Mouse (Mus musculus) hindbrain, embryonic 13.5 days (tissue): ENCODE measurements around the gene Zfp82. TPM values are rescaled to one million over a fixed set of nuclear protein-coding genes. Genes with fewer than 3 reads are reported as not detected.
A peak's percentile ranks its signal among the peaks of the same experiment; 100 is the strongest.

Experiments used
- ATAC-seq: fragments of 200-750 bp; cut with Nextera tagmentation; 2 replicates; pipeline ENCODE4 v1.8.0; 2017; ENCODE audit warnings: moderate TSS enrichment; ENCODE audit not compliant: low FRiP score
- H3K27ac ChIP-seq: fragments of 300-500 bp; sonication (generic); 2 replicates; pipeline ENCODE4 v1.5.1; 2015; ENCODE audit warnings: inconsistent platforms, mild to moderate bottlenecking, moderate library complexity
- H3K27me3 ChIP-seq: fragments of 300-500 bp; sonication (generic); 2 replicates; pipeline ENCODE4 v1.6.1; 2015; ENCODE audit warnings: mild to moderate bottlenecking, inconsistent platforms
- H3K36me3 ChIP-seq: fragments of 300-500 bp; sonication (generic); 2 replicates; pipeline ENCODE4 v1.6.1; 2015; ENCODE audit warnings: mild to moderate bottlenecking, inconsistent platforms
- H3K4me1 ChIP-seq: fragments of 300-500 bp; sonication (generic); replicated peaks from 2 replicates; pipeline ENCODE4 v1.6.1; 2015; ENCODE audit warnings: inconsistent platforms
- H3K4me2 ChIP-seq: fragments of 300-500 bp; sonication (generic); 2 replicates; pipeline ENCODE4 v1.6.1; 2015; ENCODE audit warnings: inconsistent platforms, mild to moderate bottlenecking, moderate library complexity
- H3K4me3 ChIP-seq: fragments of 300-500 bp; sonication (generic); 2 replicates; pipeline ENCODE4 v1.5.1; 2015; ENCODE audit warnings: mild to moderate bottlenecking, inconsistent platforms
- H3K9ac ChIP-seq: fragments of 300-500 bp; sonication (generic); 2 replicates; pipeline ENCODE4 v1.6.1; 2015; ENCODE audit warnings: mild to moderate bottlenecking, inconsistent platforms
- H3K9me3 ChIP-seq: fragments of 300-500 bp; sonication (generic); 2 replicates; pipeline ENCODE4 v1.6.1; 2016; ENCODE audit warnings: inconsistent platforms
- WGBS: fragments of 180-500 bp; shearing (Covaris S2); methylation state at CpG from one replicate; pipeline ENCODE4 v1.1.7; 2015; 5-methylcytosine and 5-hydroxymethylcytosine counted together
- polyA plus RNA-seq: library from polyadenylated mRNA; unstranded; fragments of >200 nt; fragmentation: Nextera tagmentation; extraction: Ambion mirVana; gene quantifications from 2 replicates; pipeline ENCODE4 v1.2.1, GENCODE M21; 2015

Gene Zfp82
- polyA plus RNA-seq, 1 experiment from 2014 or later, result 12.8 TPM

DNA sequence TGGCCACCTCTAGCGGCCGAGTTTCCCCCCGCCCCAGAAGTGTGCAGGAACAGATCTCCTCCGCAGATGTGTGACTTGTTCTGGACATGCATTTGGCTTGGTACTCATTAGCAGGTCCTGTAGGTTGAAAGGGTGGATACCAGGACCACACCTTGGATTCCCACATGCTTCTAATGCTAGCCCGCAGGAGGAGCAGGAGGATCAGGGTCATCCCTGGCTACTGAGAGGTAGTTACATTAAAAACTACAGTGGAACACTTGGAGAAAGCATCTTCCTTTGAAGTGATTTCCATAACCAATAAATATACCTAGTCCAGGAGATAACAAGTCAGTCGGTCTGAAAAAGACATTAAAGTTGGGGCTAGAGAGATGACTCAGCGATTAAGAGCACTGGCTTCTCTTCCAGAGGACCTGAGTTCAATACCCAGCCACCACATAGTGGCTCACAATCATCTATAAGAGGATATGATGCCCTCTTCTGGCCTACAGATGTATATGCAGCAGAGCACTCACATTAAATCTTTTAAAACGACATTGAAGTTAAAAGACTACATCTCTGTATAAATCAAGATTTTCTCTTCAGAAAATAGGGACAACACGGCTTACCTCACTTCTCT, 18.4 kb upstream of the Zfp82 start:
- peak; percentile 1; the same call in 1 of the 2 replicates for ATAC-seq
- H3K36me3 ChIP-seq, result peaks cover 9% of the 10 kb centered on the region
- peak overlapping the region; percentile 72 for H3K4me2 ChIP-seq
- peak overlapping the region; percentile 91 for H3K27ac ChIP-seq
- peak overlapping the region; percentile 75 for H3K9ac ChIP-seq
- H3K4me1 ChIP-seq, result peaks cover 36% of the 10 kb centered on the region
- WGBS, result 8% methylated on average over 9 of the region's 9 CpGs
- H3K27me3 ChIP-seq, result no peaks in the 10 kb centered on the region
- peak overlapping the region; percentile 65 for H3K4me3 ChIP-seq
- no peaks in the 10 kb centered on the region for H3K9me3 ChIP-seq

- Histone ChIP-seq H3K4me1 (peaks cover 33% of the 10 kb centered on the region), H3K4me2 (peak within 1 kb of the TSS; percentile 72), H3K36me3 (peaks cover 17% of the 10 kb centered on the region), H3K9me3 (no peaks in the 10 kb centered on the region), H3K9ac (peak within 1 kb of the TSS; percentile 75), H3K27ac (peak within 1 kb of the TSS; percentile 91), H3K27me3 (no peaks in the 10 kb centered on the region), H3K4me3 (peak within 1 kb of the TSS; percentile 65)
- peak; percentile 92 for ATAC-seq
- under 1% methylated on average over 40 of the region's 40 CpGs for WGBS
Measured at GRCm38 (mm10) chr7:30090092-30090969, 17.6 kb upstream of the Zfp82 start, which contains the start of the genes Gm26920 and Zfp566. Gm26920 (minus strand) TSS chr7:30090410. Zfp566 (minus strand) TSS chr7:30090527.

GRCm38 (mm10) chr7:30089405-30089804, 16.7 kb upstream of the Zfp82 start:
- ATAC-seq, result no peak
- WGBS, result 7% methylated on average over 6 of the region's 6 CpGs
- H3K4me3 ChIP-seq, result peak overlapping the region; percentile 65
- H3K27me3 ChIP-seq, result no peaks in the 10 kb centered on the region
- peak overlapping the region; percentile 75 for H3K9ac ChIP-seq
- H3K4me1 ChIP-seq, result peaks cover 33% of the 10 kb centered on the region
- H3K36me3 ChIP-seq, result peaks cover 26% of the 10 kb centered on the region
- no peak overlapping the region for H3K27ac ChIP-seq
- peak overlapping the region; percentile 72 for H3K4me2 ChIP-seq
- H3K9me3 ChIP-seq, result no peaks in the 10 kb centered on the region

DNA sequence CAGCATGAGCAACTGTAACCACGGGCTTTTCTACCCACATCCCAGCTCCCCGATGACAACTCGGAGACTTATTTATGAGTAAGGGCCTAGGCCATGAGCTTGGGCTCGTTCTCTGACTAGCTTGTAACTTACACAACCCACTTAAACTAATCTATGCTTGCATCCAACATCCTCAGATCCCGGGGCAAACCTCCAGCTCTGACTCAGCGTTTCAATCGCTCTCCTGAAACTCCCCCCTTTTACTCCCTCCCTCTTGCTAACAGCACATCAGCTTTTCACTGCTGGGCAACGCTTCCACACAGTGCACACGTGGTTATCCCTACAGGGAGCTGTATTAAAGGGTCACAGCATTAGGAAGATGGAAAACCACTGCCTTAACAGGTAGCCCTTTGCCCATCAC, 13.8 kb upstream of the Zfp82 start:
- Histone ChIP-seq H3K27ac (no peak overlapping the region), H3K9me3 (no peaks in the 10 kb centered on the region), H3K27me3 (no peaks in the 10 kb centered on the region), H3K4me3 (no peak overlapping the region), H3K4me1 (peaks cover 26% of the 10 kb centered on the region), H3K4me2 (no peak overlapping the region), H3K9ac (no peak overlapping the region), H3K36me3 (peaks cover 45% of the 10 kb centered on the region)
- WGBS, result 92% methylated on average over 9 of the region's 9 CpGs
- no peak for ATAC-seq

DNA sequence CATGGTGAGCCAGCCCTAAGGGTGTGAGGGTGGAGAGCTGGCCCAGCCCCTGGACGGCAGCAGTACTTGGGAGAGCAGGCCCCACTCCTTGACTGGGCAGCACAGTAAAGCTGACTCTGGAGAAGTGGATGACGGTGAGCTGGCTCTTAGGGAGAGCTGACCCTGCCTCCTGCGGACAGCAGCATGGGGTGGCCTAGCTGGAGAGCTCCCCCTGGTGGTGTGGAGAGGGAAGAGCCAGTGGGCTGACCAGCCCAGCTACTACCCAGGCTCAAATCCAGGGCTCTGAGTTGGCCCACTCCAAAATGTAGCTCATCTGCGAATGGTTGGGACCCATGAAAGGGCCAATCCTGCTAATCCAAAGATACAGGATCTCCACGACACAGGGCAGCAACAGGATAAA, 8.1 kb downstream of the Zfp82 start:
- H3K36me3 ChIP-seq, result peaks cover 82% of the 10 kb centered on the region
- H3K4me2 ChIP-seq, result no peak overlapping the region
- no peaks in the 10 kb centered on the region for H3K9me3 ChIP-seq
- H3K9ac ChIP-seq, result no peak overlapping the region
- H3K27me3 ChIP-seq, result no peaks in the 10 kb centered on the region
- H3K27ac ChIP-seq, result no peak overlapping the region
- 89% methylated on average over 5 of the region's 5 CpGs for WGBS
- no peaks in the 10 kb centered on the region for H3K4me1 ChIP-seq
- no peak overlapping the region for H3K4me3 ChIP-seq
- no peak for ATAC-seq

DNA sequence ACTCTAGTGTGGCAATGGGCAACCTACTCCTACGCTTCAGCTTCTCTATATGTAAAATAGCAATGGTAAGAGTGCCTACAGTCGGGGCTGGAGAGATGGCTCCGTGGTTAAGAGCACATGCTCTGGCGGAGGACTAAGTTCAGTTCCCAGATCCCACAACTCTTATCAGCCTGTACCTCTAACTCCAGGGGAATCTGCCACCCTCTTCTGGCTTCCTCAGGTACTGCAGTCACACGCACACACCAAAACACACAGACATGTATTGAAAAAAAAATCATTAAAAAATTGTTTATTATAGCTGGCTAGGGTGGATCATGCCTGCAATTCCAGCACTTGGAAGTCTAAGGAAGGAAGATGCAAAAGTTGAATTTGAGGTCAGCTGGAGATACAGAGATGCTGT, 10.2 kb downstream of the Zfp82 start:
- Histone ChIP-seq H3K9ac (no peak overlapping the region), H3K4me2 (no peak overlapping the region), H3K36me3 (peaks cover 89% of the 10 kb centered on the region), H3K9me3 (no peaks in the 10 kb centered on the region), H3K4me1 (no peaks in the 10 kb centered on the region), H3K27me3 (no peaks in the 10 kb centered on the region), H3K4me3 (no peak overlapping the region), H3K27ac (no peak overlapping the region)
- WGBS, result 89% methylated on average over 5 of the region's 5 CpGs
- no peak for ATAC-seq

DNA sequence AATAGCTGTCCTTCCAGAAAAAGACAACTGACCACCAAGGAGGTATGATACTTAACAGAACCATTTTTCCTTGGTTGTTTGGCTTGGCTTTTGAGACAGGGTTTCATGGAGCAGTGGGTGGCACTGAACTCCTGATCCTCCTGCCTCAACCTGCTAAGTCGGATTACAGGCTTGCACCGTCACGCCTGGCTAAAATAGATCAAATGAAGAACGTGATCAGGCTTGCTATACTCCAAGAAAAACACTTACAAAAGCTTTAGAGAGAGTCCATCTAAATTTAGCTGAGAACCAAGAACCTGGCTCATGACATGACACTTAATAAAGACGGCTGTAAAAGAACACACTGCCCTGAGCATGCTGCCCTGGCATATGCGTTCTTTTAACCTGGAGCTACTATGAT, 12.4 kb downstream of the Zfp82 start:
- ATAC-seq, result no peak
- H3K27ac ChIP-seq, result no peak overlapping the region
- H3K4me3 ChIP-seq, result no peak overlapping the region
- WGBS, result 87% methylated on average over 6 of the region's 6 CpGs
- H3K4me2 ChIP-seq, result no peak overlapping the region
- no peaks in the 10 kb centered on the region for H3K27me3 ChIP-seq
- H3K9ac ChIP-seq, result no peak overlapping the region
- H3K36me3 ChIP-seq, result peaks cover 94% of the 10 kb centered on the region
- no peaks in the 10 kb centered on the region for H3K9me3 ChIP-seq
- no peaks in the 10 kb centered on the region for H3K4me1 ChIP-seq

DNA sequence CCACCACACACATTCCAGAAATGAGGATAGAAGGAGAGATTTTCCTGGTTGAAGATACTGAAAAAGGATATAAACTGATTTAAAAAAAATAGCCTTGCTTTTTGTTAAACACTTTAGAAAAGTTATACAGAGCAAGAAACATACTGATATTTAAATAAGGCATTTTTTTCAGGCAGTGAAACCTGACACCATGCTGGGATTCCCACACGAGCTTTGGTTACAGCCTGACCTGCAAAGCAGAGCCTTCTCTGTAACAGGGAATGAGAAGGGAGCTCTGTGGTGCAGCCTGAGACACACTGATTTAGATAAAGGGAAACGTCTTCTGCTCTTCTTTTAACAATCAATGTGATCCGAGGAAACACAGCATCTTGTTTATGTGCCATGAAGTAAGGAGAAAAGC, 19.1 kb downstream of the Zfp82 start:
- no peak overlapping the region for H3K4me2 ChIP-seq
- peaks cover 42% of the 10 kb centered on the region for H3K36me3 ChIP-seq
- WGBS, result 16% methylated on average over 3 of the region's 3 CpGs
- H3K4me3 ChIP-seq, result no peak overlapping the region
- H3K9ac ChIP-seq, result no peak overlapping the region
- H3K27ac ChIP-seq, result no peak overlapping the region
- no peaks in the 10 kb centered on the region for H3K9me3 ChIP-seq
- no peaks in the 10 kb centered on the region for H3K27me3 ChIP-seq
- H3K4me1 ChIP-seq, result peaks cover 14% of the 10 kb centered on the region
- no peak for ATAC-seq

GRCm38 (mm10) chr7:30050882-30051548, 21.7 kb downstream of the Zfp82 start, which contains the start of gene Zfp14:
Zfp14 (minus strand) TSS chr7:30051380.
- Histone ChIP-seq H3K27me3 (no peaks in the 10 kb centered on the region), H3K36me3 (peaks cover 18% of the 10 kb centered on the region), H3K4me3 (peak within 1 kb of the TSS; percentile 78), H3K9ac (peak within 1 kb of the TSS; percentile 89), H3K27ac (peak within 1 kb of the TSS; percentile 95), H3K4me1 (peaks cover 14% of the 10 kb centered on the region), H3K4me2 (peak within 1 kb of the TSS; percentile 74), H3K9me3 (no peaks in the 10 kb centered on the region)
- under 1% methylated on average over 40 of the region's 40 CpGs for WGBS
- peak; percentile 98 for ATAC-seq

DNA sequence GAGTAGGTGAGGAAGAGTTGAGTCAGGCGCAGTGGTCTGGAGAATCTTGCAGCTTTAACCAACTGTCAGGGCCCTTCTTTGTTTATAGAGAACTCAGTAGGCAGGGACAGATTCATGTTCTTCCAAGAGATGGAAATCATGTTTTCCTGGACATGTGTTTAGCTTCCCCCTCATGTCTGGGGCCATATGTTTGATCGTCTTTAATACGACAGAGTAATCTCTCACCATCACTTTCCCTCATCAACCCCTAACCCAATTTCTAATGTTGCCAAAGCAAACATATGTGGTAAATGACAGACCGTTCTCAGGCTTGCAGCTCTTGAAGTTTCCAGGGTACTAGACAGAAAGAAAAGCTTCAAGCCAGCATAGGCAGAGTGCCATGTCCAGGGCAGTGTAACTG, 24.6 kb downstream of the Zfp82 start:
- 95% methylated on average over 4 of the region's 4 CpGs for WGBS
- ATAC-seq, result no peak
- H3K4me3 ChIP-seq, result no peak overlapping the region
- H3K4me2 ChIP-seq, result no peak overlapping the region
- no peaks in the 10 kb centered on the region for H3K9me3 ChIP-seq
- no peak overlapping the region for H3K27ac ChIP-seq
- peaks cover 14% of the 10 kb centered on the region for H3K4me1 ChIP-seq
- H3K9ac ChIP-seq, result no peak overlapping the region
- peaks cover 16% of the 10 kb centered on the region; the same call in 1 of the 2 replicates for H3K36me3 ChIP-seq
- no peaks in the 10 kb centered on the region for H3K27me3 ChIP-seq

DNA sequence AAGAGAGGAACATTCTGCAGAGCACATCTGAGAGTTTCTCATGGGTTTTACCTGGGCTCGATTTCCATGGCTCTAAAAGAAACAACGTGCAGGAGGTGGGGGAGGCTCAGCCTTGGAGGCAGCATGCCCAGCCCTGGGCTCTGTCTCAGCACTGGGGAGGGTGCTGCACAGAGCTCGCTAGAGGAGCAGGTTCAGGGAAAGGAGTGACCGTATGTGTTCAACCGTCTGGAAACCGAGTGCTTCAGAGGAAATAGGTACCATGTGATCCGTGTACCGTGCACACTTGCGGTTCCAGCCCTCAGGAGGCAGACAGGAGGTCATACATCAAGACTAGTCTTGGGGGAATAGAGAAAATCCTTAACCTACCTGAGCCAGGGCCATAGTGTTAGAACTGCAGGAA, 28.3 kb downstream of the Zfp82 start:
- H3K4me2 ChIP-seq, result no peak overlapping the region
- H3K4me1 ChIP-seq, result no peaks in the 10 kb centered on the region
- H3K4me3 ChIP-seq, result no peak overlapping the region
- 66% methylated on average over 9 of the region's 9 CpGs for WGBS
- H3K9ac ChIP-seq, result no peak overlapping the region
- H3K9me3 ChIP-seq, result no peaks in the 10 kb centered on the region
- peaks cover 38% of the 10 kb centered on the region for H3K36me3 ChIP-seq
- H3K27me3 ChIP-seq, result no peaks in the 10 kb centered on the region
- ATAC-seq, result no peak
- H3K27ac ChIP-seq, result no peak overlapping the region

GRCm38 (mm10) chr7:30034331-30034730, 38.4 kb downstream of the Zfp82 start:
- no peak for ATAC-seq

More at GRCm38 (mm10) chr7:30034331-30034730, 38.4 kb downstream of the Zfp82 start:
- Histone ChIP-seq H3K4me2 (no peak overlapping the region), H3K27ac (no peak overlapping the region), H3K9me3 (no peaks in the 10 kb centered on the region), H3K9ac (no peak overlapping the region), H3K4me1 (no peaks in the 10 kb centered on the region), H3K27me3 (no peaks in the 10 kb centered on the region), H3K36me3 (peaks cover 32% of the 10 kb centered on the region), H3K4me3 (no peak overlapping the region)
- 94% methylated on average over 12 of the region's 12 CpGs for WGBS
